Mouse (Mus musculus): ENCODE measurements around the gene Plxna3.
"Not testable (repeated sequence)": the region's sequence is repeated elsewhere in the genome, so short reads cannot be mapped to it uniquely, and the experiment has no call there.

Gene Plxna3

GRCm38 (mm10) chrX:74328725-74329161 lies at the start of gene Plxna3:
Plxna3 (plus strand) TSS chrX:74329066.
- DNase-seq (ENCODE audit: low read depth, low spot score): no peak

- DNase-seq (ENCODE audit: low read depth, low spot score): peak; percentile 17
Measured at GRCm38 (mm10) chrX:74281041-74281731, 47.7 kb upstream of the Plxna3 start.

- DNase-seq (ENCODE audit: low read depth, low spot score): peak; percentile 73
Measured at GRCm38 (mm10) chrX:74281732-74282394, 47.0 kb upstream of the Plxna3 start, which contains the start of the genes Taz and Dnase1l1. Taz (plus strand) TSS chrX:74281912. Dnase1l1 (minus strand) TSS chrX:74282337.

- DNase-seq (ENCODE audit: low read depth, low spot score): peak; percentile 73
Measured at GRCm38 (mm10) chrX:74282395-74283091, 46.3 kb upstream of the Plxna3 start.

- DNase-seq (ENCODE audit: low read depth, low spot score): no peak
Measured at GRCm38 (mm10) chrX:74283092-74283437, 45.8 kb upstream of the Plxna3 start.

GRCm38 (mm10) chrX:74293431-74293830 lies 35.4 kb upstream of the Plxna3 start:
- no peak for DNase-seq (ENCODE audit: low read depth, low spot score)

- peak; percentile 86 for DNase-seq (ENCODE audit: low read depth, low spot score)
Measured at GRCm38 (mm10) chrX:74296538-74297448, 32.1 kb upstream of the Plxna3 start, which contains the start of gene Atp6ap1. Atp6ap1 (plus strand) TSS chrX:74297097.

GRCm38 (mm10) chrX:74298348-74298747 lies 30.5 kb upstream of the Plxna3 start:
- DNase-seq (ENCODE audit: low read depth, low spot score): no peak

- DNase-seq (ENCODE audit: low read depth, low spot score): no peak
Measured at GRCm38 (mm10) chrX:74299721-74300120, 29.1 kb upstream of the Plxna3 start.

GRCm38 (mm10) chrX:74304867-74305700 lies 23.8 kb upstream of the Plxna3 start, which contains the start of gene Gdi1:
Gdi1 (plus strand) TSS chrX:74304998.
- peak; percentile 60 for DNase-seq (ENCODE audit: low read depth, low spot score)

- DNase-seq (ENCODE audit: low read depth, low spot score): peak; percentile 69
Measured at GRCm38 (mm10) chrX:74312540-74313464, 16.1 kb upstream of the Plxna3 start, which contains the start of gene Fam50a. Fam50a (plus strand) TSS chrX:74313033.

- no peak for DNase-seq (ENCODE audit: low read depth, low spot score)
Measured at GRCm38 (mm10) chrX:74329215-74329671, 377 bp downstream of the Plxna3 start.

GRCm38 (mm10) chrX:74330166-74330930 lies 1.5 kb downstream of the Plxna3 start:
- DNase-seq (ENCODE audit: low read depth, low spot score): no peak

- no peak for DNase-seq (ENCODE audit: low read depth, low spot score)
Measured at GRCm38 (mm10) chrX:74352645-74353466, 24.0 kb downstream of the Plxna3 start.

GRCm38 (mm10) chrX:74353467-74353770 lies 24.6 kb downstream of the Plxna3 start, which contains the start of gene Lage3:
Lage3 (minus strand) TSS chrX:74353618.
- peak; percentile 38 for DNase-seq (ENCODE audit: low read depth, low spot score)

- not testable (repeated sequence) for DNase-seq (ENCODE audit: low read depth, low spot score)
Measured at GRCm38 (mm10) chrX:74357069-74357468, 28.2 kb downstream of the Plxna3 start.

- no peak for DNase-seq (ENCODE audit: low read depth, low spot score)
Measured at GRCm38 (mm10) chrX:74359171-74359570, 30.3 kb downstream of the Plxna3 start.
